Mouse (Mus musculus) spleen, postnatal 36 days (tissue): ENCODE measurements around the gene Clec4g.
"Not testable (repeated sequence)": the region's sequence is repeated elsewhere in the genome, so short reads cannot be mapped to it uniquely, and the experiment has no call there.

ENCODE experiments used
- DNase-seq, 2 experiments: peaks; one replicate each; pipeline ENCODE4 v3.0.0; 2022; ENCODE audit warnings: low spot score in 2 of 2, mixed read lengths in 1 of 2

The Clec4g gene

GRCm38 (mm10) chr8:3720551-3720950 lies at the start of gene Clec4g:
TSS of gene Clec4g (minus strand) at chr8:3720651.
- no peak for DNase-seq

GRCm38 (mm10) chr8:3768641-3769040 lies 48.2 kb upstream of the Clec4g start:
- not testable (repeated sequence) for DNase-seq

- peak; percentile 10 to 48 for DNase-seq
These were observed 33.9 kb upstream of the Clec4g start for GRCm38 (mm10) chr8:3754261-3754850.

- DNase-seq: no peak
These were observed 28.3 kb upstream of the Clec4g start, which contains the start of gene Cd209a for GRCm38 (mm10) chr8:3748761-3749160. TSS of gene Cd209a (minus strand) at chr8:3748984.

GRCm38 (mm10) chr8:3736947-3737346 lies 16.5 kb upstream of the Clec4g start:
- no peak for DNase-seq

GRCm38 (mm10) chr8:3735599-3735998 lies 15.1 kb upstream of the Clec4g start:
- no peak for DNase-seq

- DNase-seq: no peak
These were observed 13.6 kb upstream of the Clec4g start for GRCm38 (mm10) chr8:3734084-3734483.

GRCm38 (mm10) chr8:3721041-3721440 lies 590 bp upstream of the Clec4g start:
- no peak for DNase-seq

GRCm38 (mm10) chr8:3718559-3718958 lies 1.9 kb downstream of the Clec4g start:
- DNase-seq: peak; percentile 76 to 80

- DNase-seq: no peak
These were observed 3.0 kb downstream of the Clec4g start for GRCm38 (mm10) chr8:3717321-3717954.

GRCm38 (mm10) chr8:3711646-3712045 lies 8.8 kb downstream of the Clec4g start:
- DNase-seq: peak; percentile 72 to 83

GRCm38 (mm10) chr8:3710312-3710711 lies 10.1 kb downstream of the Clec4g start:
- DNase-seq: peak; percentile 42

- no peak for DNase-seq
These were observed 12.8 kb downstream of the Clec4g start for GRCm38 (mm10) chr8:3707611-3708010.

- DNase-seq: no peak
These were observed 14.7 kb downstream of the Clec4g start for GRCm38 (mm10) chr8:3705711-3706110.

GRCm38 (mm10) chr8:3701491-3701890 lies 19.0 kb downstream of the Clec4g start:
- DNase-seq: no peak

GRCm38 (mm10) chr8:3694121-3694520 lies 26.3 kb downstream of the Clec4g start, which contains the start of gene Fcer2a:
TSS of gene Fcer2a (minus strand) at chr8:3694175.
- peak; percentile 73 to 83 for DNase-seq

GRCm38 (mm10) chr8:3690774-3691173 lies 29.7 kb downstream of the Clec4g start:
- no peak for DNase-seq

- no peak for DNase-seq
These were observed 32.9 kb downstream of the Clec4g start for GRCm38 (mm10) chr8:3687537-3687936.

GRCm38 (mm10) chr8:3685422-3685821 lies 35.0 kb downstream of the Clec4g start:
- no peak for DNase-seq

- DNase-seq: no peak
These were observed 35.9 kb downstream of the Clec4g start for GRCm38 (mm10) chr8:3684530-3684929.

- no peak for DNase-seq
These were observed 36.9 kb downstream of the Clec4g start for GRCm38 (mm10) chr8:3683408-3684176.

- DNase-seq: no peak
These were observed 38.0 kb downstream of the Clec4g start for GRCm38 (mm10) chr8:3682435-3682834.

- no peak for DNase-seq
These were observed 40.8 kb downstream of the Clec4g start for GRCm38 (mm10) chr8:3679656-3680055.
